Mouse (Mus musculus) gonadal fat pad, adult 2 months (tissue): ENCODE results near the gene Sec62. TPM values are rescaled to one million over a fixed set of nuclear protein-coding genes. Genes with fewer than 3 reads are reported as not detected.

Experiments used
- DNase-seq: peaks from one replicate; pipeline ENCODE4 v3.0.0-alpha.2; 2012; ENCODE audit warnings: low read depth
- polyA plus RNA-seq: library from polyadenylated mRNA; depleted of rRNA; stranded (reverse); fragments of >200 nt; gene quantifications from 2 replicates; pipeline ENCODE4 v1.2.3, GENCODE M21; 2012; rRNA removed

The Sec62 gene
- 20.1 and 27.6 TPM in 2 replicates for polyA plus RNA-seq

DNA sequence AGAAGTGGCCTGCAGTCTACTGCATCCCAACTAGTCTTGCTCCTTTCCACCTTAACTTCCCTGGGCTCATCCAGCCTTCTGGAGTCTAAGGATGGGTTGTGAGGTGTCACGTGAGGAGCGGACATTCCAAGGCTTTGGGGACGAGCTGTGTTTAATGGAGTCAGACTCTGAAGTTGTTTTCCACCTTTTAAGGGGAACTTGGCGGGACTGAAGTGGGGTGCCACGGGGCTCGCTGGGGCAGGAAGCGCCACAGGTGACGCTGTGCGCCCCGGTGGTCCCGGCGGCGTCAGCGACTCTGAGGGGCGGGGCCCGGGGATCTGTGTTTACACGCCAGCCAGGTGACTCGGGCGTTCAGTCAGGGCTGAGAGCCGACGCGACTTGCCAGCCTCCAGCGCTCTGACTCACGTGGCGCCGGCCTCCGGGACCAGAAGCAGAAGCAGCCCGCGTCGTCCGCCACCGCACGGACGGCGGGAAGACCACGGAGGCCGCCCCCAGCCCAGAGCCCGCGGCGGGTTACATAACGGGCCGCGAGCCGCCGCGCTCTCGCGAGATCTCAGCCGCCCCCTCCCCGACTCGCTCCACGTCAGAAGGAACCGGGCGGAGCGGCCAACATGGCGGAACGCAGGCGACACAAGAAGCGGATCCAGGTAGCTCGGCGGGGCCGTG, at the start of gene Sec62:
TSS of gene Sec62 (plus strand) at position 139 of the 666 bp plus-strand sequence.
- DNase-seq: peak; percentile 27

DNA sequence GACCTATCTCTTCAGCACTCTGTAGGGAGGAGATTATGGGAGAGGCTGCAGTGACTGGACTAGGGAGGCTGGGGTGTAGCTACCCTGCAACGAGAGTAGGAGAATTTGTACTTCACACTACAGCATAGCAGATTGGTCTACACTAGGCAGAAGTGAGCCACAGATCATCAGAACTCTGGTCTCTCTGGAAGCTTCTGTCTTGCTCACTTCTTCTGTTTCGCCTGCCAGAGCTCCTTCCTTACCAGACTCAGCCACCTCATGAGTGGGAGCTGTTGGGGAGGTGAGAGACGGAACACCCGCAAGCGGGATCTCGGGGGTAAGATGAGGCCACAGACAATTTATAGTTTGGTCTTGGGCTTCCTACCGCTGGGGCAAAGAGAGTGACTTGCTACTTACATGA, 49.8 kb upstream of the Sec62 start:
- DNase-seq: no peak

DNA sequence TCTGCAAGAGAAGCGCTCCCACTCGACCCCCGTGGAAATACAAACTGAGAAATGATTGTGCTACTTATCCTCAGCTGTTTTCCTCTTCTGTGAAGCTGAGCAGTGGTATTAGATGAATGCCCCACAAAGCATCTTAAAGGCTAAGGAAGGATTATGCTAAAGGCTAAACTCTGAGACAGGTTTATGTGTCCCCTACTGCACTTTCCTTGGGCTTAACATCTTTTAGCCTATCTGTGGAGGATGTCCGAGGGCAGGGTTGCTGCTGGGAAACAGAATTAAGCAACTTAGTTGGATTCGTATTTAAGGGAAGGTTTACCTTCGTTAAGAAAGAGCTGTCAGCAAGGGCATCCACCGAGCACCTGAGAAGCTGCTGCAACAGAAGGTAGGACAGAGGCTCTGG, 46.7 kb upstream of the Sec62 start, which contains the start of gene Samd7:
TSS of gene Samd7 (plus strand) at position 288 of the 400 bp plus-strand sequence.
- no peak for DNase-seq

DNA sequence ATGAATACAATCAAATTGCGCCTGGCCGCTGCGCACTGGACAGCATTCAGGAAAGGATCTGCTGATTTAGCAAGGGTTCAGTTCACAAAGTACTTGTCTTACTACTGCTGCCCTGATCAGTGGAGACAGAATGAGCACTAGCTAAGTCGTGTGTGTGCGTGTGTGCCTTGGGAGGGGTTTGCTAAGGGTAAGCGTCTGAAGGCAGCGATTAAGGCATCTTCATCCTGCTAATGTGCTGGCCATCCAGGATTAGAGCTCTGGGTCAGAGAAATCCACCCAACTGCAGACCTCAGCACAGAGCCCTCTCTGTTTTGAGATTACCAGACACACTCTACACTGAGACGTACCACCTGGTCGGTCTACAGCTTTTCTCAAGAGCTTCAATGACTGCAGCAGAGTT, 44.4 kb upstream of the Sec62 start:
- DNase-seq: no peak

DNA sequence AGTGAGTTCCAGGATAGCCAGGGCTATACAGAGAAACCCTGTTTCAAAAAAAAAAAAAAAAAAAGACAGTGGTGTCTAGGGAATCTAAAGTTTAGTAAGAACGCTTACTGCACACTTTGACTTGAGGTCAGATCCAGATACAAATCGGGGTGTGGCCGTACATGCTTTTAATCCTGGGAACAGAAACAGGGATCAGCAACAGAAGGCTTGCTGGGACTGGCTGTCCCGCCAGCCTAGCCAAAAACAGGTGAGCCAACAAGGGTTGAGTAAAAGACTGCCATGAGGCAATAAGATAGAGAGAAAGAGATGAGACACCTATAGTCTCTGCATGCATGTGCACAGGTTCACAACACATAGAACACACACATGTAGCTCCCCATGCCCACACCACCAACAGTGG, 38.0 kb upstream of the Sec62 start:
- DNase-seq: peak; percentile 58

DNA sequence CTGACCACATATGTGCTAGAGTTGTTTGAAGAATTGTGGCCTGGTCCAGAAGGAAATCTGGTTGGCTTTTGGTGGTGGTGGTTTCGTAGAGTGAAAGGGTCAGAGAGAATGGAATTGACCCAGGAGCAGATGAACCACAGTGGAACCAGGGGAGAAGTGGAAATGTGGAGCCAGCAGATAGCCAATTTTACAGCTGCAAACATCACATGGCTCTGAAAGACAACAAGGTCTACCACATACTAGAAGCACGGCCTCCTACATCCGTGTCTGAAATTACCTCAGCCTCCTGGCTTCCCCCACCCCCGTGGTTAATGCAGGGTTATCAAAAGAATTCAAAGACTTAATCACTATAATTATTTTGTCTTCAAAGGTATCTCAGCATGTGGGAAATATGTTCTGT, 27.8 kb upstream of the Sec62 start:
- DNase-seq: no peak

DNA sequence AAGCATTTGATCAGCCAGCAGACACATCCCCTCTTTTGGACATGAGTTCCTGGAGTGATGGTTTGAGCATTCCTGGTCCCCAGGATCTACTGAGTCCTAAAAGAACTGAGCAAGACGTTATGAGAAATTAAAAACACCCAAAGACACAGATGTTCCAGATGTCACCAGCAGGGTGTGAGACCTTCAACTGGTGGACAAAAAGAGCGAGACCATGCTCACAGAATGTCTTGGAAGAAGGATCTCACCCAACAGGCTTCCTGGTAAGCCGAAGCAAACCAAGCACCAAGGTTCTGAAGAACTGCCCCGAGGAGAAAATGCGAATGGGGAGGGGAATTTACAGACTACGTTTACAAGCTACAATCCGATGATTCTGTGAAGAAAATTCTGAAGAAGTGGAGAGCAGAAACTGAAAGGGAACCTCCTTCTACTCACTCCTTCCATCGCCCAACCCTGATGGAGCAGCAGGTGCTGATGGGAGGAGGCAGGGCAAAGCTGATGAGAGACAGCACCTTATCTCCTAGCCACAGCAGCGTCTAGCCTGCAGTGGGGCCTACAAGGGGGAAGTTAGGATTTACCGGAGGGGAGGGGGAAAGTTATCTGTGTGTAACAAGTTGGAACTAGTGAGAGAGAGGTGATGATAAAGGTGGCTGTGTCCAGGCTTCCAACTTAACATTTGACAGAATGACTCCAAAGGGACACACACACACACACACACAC, 27.2 kb upstream of the Sec62 start:
- DNase-seq: no peak

DNA sequence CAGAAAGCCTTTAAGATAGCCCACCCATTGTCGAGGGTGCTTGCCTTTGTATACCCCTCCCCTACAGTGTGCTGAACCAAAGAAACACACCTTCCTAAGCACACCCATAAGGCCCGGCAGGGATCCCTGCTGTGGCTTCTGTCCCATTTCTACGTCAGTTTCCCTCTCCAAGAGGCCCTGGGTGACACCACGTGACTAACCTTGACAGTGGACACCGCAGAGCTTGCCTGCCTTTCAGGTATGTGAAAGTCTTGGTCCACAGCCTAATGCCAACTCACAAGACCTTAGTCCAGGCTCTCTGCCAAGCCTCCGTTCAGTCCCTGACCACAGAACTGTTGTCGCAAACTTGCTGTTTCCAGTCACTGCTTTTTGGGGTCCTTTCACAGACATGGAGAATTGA, 26.5 kb upstream of the Sec62 start:
- no peak for DNase-seq

DNA sequence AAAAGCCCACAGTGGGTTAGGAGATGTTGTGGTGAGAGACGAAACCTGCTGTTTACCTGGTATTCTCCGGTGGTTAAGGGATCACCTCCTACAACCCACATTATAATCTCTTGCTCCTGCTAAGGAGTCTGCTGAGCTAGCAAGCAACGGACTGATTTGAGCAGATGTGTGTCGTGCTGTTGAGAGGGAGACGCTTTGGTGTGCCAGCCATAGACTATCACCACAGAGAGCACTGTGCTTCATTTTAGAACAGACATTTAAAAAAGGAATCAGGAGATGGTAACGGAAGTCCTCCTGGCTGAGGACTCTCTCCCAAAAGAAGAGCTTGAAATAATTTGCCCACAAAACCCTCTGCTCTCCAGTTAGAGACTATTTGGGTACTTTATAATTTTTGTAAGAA, 25.4 kb upstream of the Sec62 start:
- DNase-seq: no peak

DNA sequence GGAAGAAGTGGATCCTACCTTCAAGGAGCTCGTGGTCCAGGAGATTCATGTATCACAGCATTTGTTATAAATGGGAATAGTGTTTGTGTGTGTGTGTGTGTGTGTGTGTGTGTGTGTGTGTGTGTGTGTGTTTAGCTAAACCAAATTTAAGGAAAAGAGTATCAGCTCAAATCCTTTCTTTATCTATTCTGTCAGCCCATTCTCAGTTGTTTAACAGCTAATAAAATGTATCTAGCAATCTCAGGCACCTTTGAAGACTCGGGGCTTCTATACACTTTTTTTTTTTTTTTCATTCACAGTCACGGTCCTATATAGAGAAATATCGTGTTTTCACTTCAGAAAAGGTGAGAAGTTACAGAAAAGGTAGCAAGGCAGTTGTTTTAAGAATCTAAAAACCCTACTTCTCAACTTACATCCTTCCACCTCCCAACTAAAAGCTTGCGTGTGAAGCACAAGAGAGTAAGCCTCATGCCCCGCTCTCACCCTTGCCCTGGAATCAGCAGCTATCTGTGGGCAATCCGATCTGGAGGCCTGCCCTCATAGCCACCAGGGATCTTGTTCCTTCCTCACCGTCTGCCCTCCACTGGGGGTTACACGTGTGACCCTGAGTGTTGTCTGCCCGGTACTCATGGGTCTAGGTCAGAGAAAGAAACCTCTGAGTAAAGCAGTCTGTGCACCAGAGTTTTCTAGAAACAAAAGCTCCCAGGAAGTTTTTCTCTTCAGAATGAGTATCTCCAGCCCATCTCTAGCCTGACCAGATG, 22.7 kb upstream of the Sec62 start:
- DNase-seq: no peak

DNA sequence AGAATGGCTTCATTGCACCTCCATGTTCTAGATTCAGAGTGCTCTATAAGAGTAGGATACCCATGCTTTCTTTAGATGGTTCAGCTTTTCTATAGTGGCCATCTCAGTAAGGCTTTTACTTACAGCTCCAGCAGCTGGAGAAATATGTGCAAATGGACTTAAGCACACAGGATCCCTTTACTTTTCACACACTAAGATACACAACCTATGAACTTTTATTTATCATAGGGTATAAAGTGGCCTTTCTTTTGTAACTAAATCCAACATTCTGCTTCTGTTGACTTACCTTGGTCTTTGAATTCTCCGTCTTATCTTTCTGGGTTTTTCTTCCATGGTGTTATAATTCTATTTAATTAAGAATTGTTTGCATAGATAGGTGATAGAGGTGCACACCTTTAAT, 21.1 kb upstream of the Sec62 start:
- no peak for DNase-seq

DNA sequence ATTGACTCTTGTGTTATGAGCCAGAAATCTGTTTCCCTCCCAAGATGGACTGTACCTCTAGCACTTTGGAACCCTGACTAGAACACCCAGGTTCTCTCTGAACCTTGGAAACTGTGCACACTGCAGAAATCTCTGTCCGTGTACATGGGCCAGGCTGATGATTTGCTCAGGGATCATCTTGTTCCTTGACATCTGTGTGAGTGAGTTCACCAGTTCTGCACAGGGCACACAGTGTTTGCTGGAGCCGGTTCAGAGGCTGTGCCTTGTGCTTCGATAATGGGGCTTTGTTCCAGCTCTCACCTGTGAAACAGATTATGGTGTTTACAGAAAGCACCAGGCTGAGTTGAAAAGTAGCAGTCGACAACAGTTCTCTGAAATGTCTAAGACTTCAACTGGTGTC, 20.0 kb upstream of the Sec62 start:
- no peak for DNase-seq

DNA sequence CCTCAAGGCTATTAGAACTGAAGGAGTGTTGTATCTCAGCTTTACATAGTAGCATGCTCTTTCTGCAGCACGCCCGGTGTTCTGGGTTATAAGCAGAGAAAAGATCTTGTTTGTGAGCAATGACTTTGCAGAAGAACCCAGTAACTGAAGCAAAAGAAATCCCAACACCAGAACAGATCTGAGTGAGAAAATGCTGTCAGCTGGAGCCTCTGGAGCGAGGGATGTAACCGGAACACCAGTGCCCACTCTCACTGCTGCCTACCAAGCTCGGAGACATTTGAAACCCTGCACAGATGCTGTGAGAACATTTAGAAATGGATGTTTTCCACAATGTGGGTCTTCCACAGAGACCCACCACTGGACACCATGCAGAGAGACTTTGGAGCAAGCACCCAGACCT, 18.0 kb upstream of the Sec62 start:
- DNase-seq: no peak

DNA sequence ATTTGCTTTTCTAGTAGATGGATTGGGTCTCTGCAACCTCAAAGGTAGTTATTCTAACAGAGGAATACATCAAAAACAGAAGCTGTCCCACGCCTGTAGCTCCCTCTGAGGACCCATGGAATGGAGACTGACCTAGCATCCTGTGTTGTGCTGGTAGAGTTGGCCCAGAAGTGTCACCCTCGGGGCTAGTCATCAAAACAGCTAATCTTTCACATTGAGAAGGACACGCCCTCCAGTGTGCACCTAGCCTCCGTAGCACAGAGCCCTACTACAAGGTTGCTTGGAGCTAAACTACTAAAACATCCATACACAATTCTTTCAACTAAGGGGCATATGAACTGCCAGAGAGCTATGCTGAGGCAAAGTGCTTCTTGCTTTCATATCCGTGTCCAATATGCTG, 14.7 kb upstream of the Sec62 start:
- no peak for DNase-seq

DNA sequence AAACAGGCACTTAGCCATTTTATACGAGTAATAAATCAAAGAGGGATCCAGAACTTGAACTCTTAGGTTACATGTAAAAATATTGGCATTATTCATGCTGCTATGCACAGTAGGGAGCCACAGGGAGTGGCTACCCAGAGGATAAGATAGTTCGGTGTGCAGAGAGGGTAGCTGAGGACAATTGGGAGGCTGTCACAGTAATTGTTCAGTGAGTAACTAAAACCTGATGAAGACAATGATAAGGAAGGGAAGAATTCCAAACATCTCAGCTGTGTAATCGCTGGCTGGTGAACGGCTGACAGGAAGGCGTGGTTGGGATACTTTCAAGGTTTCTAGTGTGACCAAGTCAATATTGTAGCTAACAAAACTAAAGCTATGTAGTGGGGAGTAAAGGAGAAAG, 4.1 kb upstream of the Sec62 start:
- DNase-seq: no peak

DNA sequence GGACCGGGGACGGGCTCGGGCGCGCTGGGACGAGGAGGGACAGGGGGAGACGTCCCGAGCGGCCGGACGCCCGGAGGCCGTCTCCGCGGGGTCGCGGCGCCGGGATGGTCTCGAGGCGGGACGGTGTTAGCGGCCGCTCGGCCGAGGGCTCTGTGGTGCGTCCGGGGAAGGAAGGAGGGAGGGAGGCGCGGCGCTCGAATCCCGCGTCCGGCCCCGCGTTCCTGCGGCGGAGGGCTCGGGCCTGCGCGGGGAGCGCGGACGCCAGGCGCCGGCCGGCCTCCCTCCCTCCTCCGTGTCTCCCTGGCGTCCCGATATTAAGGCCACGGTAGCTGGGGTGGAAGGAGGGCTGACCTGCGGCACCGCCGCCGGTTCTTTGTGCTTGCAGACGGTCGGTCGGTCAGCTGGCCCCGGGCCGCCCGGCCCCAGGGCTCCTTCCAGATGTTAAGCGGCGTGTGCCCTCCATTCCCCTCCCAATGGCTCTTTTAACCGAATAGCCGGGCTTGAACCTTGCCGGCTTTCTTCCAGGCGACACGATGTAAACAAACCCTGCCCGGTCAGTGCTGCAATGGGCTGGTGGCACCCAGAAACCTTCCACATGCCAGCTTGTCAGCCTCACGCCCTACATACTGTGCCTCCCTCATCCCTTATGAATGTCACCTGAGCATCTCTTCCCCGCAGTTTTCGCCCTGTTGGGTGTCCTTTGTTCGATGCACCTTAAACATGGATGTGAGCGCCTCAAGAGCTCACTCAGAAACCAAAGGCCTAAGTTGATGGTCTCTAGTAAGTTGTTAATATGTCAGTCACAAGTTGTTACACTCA, 937 bp downstream of the Sec62 start:
- no peak for DNase-seq

DNA sequence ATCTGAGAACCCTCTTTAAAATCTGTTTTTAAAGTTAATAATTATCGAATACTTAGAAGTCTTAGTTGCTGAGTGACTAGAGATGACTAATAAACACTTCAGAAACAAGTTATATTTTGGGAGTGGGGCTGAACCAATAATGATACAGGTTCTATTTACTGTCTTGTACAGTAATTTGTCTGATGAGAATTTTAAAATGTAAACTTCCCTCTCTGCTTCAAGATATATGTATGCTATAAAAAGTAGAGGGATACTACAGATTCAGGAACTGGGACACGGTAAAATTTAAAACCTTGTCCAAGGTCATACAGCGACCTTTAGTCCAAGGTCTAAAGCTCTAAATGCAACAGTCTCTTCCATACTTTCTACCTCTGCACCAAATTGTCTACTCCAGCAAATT, 9.5 kb downstream of the Sec62 start:
- DNase-seq: no peak

DNA sequence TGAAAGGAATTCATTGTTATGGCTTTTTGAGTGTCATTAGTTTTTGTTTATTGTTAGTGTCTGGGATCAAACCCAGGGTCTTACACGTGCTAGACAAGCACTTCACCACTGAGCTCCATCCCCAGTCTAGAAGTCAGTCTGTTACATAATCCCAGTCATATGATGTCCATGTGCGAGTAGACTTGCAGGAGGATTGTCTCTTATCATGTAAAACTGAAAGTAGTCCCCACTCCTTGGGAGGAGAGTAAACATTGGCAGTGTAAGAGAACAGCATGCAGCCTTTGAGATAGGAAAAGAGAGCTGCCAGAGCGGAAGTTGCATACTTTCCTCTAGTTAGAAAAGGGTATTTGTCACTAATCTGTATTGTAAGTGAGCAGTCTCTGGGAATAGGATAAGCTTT, 20.2 kb downstream of the Sec62 start:
- no peak for DNase-seq

DNA sequence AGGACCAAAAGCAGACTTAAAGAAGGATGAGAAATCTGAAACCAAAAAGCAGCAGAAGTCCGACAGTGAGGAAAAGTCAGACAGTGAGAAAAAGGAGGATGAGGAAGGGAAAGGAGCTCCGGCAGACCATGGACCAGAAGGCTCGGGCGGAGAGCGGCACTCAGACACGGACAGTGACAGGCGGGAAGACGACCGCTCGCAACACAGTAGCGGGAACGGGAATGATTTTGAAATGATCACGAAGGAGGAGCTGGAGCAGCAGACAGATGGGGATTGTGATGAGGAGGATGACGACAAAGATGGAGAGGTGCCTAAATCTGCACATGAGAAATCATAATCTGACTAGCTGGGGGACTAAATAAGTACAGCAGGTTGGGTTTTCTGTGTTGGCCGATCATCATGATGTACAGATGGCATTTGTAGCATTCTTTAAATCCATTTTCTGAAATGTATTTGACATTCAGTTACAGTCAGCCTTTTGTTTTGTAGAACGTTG, 26.0 kb downstream of the Sec62 start:
- DNase-seq: no peak

DNA sequence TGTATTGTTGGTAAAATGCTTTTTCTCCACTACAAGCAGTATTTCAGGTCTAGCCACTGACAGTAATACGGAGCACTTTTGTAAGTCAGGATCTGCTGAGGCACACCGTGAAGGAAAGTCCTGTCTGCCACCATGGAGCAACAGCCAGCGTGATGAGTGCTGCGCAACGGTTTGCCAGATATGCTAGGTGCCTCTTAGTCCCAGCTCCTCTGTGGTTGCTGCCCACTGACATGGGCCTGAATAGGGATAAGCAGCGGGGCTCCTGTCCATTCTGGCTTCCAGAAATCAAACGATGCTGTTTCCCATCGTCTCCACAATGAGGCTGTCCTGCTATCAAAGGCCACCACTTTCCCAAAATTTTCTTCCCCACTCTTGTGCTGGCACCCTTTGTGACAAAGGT, 29.5 kb downstream of the Sec62 start:
- no peak for DNase-seq

DNA sequence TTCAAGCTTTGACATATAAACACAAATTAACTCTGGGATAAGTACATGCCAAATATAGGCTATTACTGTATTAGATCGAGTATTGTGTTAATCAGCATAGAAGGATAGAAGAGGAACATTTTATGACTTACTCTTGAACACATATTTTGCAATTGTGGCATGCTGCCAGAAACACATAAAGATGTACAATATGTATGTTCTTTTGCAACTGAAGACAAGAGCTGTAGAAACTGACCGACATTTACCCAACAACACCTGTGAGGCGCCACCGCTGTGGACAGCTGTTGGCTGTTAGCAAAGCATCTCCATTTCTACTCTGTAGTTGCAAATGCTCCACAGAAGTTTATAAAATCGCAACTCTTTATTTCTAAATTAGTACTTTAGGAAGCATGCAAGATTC, 33.4 kb downstream of the Sec62 start:
- peak; percentile 81 for DNase-seq
